Mouse (Mus musculus) cerebellum, adult 2 months (tissue): ENCODE measurements around the gene Pef1.

Source experiments
- CTCF ChIP-seq: fragments of 200-500 bp; IDR thresholded peaks from 2 replicates; pipeline ENCODE4 v1.5.1; 2011; ENCODE audit warnings: low read depth, mild to moderate bottlenecking, control low read depth, low read length, moderate library complexity, borderline replicate concordance; ENCODE audit not compliant: insufficient read depth
- POLR2A ChIP-seq: fragments of 200-500 bp; IDR thresholded peaks from 2 replicates; pipeline ENCODE4 v1.6.1; 2011; ENCODE audit warnings: low read length, control low read depth, borderline replicate concordance; ENCODE audit not compliant: insufficient read depth

DNA sequence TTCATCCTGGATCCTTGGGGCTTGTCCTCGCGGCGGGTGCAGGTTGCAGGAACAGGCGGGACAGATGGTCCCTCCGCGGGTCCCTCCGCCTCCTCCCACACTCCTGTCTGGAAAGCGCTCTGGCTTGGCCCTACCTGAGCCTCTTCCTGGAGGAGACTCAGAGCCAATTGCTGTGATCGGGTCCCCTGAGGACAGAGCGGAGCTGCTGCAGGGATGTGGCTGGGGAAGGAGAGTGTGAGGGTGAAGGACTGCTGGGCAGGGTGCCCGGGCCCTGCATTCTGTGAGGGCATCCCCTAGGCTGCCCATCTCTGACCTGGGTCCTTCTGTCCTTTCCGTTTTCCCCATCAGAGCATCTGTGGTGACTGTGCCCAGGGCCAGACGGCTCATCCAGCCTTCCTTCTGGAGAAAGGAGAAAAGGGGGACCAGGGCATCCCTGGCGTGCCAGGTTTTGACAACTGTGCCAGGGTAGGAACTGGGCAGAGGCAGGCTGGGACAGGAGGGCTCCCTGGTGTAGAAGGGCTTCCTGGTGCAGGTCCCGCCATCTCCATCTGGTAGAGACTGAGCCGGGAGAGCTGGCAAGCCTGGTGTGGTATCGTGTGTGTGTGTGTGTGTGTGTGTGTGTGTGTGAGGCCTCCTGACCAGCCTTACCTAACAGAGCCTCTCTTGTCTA is 23.4 kb upstream of the Pef1 start:
- no peak for TF ChIP-seq POLR2A
- no peak for TF ChIP-seq CTCF
